Mouse (Mus musculus) kidney, postnatal 14 days (tissue): ENCODE measurements around the gene Zcchc7.
"Not testable (repeated sequence)": the region's sequence is repeated elsewhere in the genome, so short reads cannot be mapped to it uniquely, and the experiment has no call there.

Experiments
- DNase-seq: peaks from one replicate; pipeline ENCODE4 v3.0.0; 2022; ENCODE audit warnings: mixed read lengths

Gene Zcchc7

GRCm38 (mm10) chr4:44755553-44756133, at the start of gene Zcchc7:
TSS of gene Zcchc7 (plus strand) at chr4:44755877.
- DNase-seq, result no peak

DNA sequence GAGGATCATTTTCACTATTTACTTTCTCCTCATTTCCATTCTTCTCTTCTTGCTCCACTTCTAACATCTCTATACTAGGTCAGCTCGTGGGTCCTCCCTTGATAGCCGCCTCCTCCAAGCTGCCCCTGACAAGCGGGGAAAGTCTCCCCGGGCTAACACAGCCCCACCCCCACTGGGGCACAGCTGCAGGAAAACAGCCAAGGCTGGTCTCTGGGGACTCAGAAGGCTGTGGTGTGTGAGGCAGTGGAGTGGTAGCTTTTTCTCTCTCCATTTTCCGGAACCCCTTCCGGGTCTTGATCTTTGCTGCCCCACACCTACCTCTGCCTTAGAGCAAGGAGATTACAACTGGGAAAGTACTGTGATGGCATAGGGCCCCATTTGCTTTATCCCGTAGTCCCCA, 49.7 kb upstream of the Zcchc7 start:
- no peak for DNase-seq

- no peak for DNase-seq
Measured at GRCm38 (mm10) chr4:44706865-44707264, 48.8 kb upstream of the Zcchc7 start.

DNA sequence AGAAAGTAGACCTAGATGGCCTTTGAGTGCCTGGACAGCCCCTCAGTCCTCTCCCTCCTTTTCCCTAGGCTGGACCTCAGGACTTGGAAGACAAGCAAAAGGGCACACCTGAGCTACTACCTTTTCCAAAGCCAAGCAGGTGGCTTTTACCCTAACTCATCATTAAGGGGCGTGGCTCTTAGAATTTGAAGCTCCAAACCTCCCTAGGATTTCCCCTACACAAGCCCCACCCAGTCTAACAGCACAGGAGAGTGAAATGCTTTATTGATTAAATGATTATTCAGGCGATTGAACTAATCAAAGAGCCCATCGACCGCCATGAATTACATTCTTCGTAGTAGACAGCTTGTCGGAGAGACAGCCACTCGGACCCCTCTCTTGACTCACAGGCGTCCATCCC, 47.4 kb upstream of the Zcchc7 start:
- no peak for DNase-seq

DNA sequence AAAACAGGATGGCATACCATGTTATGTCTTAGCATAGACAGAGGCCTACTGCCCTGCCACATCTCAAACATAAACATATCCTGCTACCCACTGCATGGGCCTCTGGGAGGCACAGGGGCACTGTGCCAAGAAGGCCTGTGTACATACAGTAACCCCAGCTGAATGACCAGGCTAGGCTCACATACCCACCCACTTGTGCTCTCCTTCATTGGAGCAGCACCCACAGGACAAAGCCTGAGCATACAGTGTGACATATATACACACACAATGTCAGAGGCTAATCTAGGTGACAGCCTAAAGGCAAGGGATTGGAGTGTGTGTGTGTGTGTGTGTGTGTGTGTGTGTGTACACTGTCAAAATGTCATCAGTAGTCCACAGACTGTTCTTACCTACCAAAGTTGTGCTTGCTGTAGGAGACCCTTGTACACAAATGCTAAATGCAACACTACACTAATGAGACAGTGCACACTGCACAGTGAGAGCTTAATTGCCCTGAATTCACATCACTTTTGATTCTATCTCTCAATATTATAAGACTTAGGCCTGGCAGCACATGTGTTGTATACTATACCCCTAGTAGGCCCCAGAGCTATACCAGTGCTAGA, 46.5 kb upstream of the Zcchc7 start:
- no peak for DNase-seq

GRCm38 (mm10) chr4:44709740-44710700, 45.7 kb upstream of the Zcchc7 start, which contains the start of gene Pax5:
TSS of gene Pax5 (minus strand) at chr4:44710487.
- DNase-seq, result no peak

DNA sequence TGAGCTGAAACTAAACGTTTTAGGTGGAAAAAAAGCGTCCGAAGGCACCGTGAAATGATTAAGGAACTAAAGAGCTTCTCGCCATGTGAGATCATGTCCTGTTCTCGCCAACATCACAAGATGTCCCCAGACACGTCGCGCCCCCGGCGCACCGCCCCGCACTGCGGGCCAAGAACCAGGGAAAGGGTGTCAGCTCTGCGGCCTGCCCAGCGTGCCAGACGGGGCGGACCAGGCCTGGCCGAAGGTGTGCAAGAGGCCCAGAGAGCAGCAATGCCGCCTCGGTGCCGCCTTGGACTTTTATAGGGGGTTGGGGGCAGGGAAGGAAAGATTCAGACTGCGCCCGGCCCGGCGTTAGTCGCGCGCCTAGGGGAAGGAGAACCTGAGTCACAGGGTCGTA, 45.0 kb upstream of the Zcchc7 start:
- DNase-seq, result no peak

GRCm38 (mm10) chr4:44711136-44711900, 44.4 kb upstream of the Zcchc7 start:
- DNase-seq, result no peak

GRCm38 (mm10) chr4:44712051-44712700, 43.5 kb upstream of the Zcchc7 start:
- DNase-seq, result no peak

DNA sequence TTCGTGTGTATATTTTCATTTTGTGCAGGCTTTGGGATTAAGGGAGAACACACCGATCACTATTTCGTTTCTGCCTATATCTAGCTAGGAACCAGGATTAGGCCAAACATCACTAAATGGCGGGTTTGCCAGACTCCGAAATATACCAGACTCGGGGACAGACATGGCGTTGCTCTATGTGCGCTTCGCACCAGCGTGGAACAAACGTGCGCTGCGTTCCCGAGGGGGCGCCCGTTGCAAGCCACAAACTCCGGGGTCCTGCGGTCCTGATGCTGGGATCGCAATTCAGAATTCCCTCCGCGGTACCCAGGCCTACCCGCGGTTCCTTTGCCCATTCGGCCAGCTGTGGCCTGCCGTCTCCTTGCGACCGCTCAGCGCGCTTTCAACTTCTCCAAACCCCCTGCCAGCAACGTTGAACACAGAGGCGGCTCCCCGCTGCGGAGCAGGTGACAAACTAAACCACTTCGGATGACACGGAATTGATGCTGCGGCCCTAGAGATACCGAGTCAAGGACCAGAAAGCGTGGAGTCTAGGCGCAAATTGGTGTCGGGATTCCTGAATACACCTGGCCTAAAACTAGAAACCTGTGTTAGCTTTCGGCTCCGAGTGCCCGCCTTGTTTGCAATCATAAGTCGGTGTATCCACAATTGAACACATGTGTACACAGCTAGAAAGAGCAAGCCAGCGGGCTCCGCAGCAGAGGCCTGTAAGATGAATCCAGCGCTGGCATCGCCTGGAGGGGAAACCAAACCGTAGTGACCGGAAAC, 42.7 kb upstream of the Zcchc7 start:
- no peak for DNase-seq

DNA sequence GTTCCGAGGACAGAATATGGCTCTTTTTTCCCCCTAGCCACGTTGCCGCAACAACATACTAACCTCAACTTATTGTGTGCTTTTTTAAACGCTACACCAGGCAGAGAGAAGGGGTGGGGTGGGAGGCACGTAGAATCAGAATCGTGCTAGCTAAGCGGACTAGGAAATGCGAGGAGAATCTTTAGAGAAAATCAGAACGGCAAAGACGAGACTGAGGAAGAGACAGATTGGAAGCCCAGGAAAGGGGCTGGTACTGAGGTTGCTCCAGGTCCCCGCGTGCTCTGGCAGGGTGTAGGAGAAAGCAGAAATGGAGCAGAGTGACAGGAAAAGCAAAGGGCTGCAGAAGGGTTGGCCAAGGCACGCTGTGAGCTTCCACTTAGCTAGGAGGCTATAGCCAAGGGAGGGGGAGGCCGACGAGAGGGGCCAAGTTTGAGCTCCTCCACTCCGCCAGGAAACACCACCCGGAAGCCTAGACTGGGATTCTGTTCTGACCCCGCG, 42.1 kb upstream of the Zcchc7 start:
- no peak for DNase-seq

GRCm38 (mm10) chr4:44714111-44714621, 41.5 kb upstream of the Zcchc7 start:
- no peak for DNase-seq

GRCm38 (mm10) chr4:44715621-44716160, 40.0 kb upstream of the Zcchc7 start:
- no peak for DNase-seq

DNA sequence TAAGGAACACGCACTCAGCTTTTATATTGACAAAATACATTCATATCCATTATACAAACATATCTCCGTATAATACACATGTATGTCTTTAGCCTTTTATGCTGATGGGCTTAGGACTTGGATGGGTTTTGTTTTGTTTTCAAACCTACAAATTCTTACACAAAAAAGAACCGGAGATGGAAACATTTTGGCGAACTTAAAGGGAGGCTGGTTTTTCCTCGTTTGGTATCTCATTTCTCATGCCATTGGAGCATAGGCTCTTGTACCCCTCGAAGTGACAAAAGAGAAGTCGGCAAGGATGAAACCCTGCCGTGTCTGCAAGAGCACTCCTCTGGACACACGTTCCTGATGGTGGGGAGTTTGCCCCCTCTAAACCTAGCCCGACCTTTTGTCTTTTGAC, 39.3 kb upstream of the Zcchc7 start:
- DNase-seq, result no peak

- no peak for DNase-seq
Measured at GRCm38 (mm10) chr4:44717676-44718075, 38.0 kb upstream of the Zcchc7 start.

GRCm38 (mm10) chr4:44720046-44720445, 35.6 kb upstream of the Zcchc7 start:
- no peak for DNase-seq

DNA sequence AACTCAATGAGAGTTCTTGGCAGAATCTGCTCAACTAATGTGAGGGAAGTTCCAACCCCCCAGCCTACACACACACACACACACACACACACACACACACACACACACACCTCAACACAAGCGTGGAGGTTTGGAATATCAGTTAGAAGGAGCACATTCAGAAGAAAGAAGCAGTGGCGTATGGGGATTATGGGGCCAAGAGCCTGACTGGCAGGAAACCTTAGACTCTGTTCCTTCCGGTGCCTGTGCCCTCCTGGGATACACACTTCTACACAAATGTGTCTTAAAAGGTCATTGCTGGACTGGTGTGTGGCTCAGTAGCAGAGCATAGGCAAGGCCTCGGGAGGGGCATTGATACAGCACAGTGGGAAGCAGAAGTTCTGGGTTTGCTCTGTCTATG, 34.4 kb upstream of the Zcchc7 start:
- DNase-seq, result no peak

- peak; percentile 24 for DNase-seq
Measured at GRCm38 (mm10) chr4:44740471-44740870, 15.2 kb upstream of the Zcchc7 start.

DNA sequence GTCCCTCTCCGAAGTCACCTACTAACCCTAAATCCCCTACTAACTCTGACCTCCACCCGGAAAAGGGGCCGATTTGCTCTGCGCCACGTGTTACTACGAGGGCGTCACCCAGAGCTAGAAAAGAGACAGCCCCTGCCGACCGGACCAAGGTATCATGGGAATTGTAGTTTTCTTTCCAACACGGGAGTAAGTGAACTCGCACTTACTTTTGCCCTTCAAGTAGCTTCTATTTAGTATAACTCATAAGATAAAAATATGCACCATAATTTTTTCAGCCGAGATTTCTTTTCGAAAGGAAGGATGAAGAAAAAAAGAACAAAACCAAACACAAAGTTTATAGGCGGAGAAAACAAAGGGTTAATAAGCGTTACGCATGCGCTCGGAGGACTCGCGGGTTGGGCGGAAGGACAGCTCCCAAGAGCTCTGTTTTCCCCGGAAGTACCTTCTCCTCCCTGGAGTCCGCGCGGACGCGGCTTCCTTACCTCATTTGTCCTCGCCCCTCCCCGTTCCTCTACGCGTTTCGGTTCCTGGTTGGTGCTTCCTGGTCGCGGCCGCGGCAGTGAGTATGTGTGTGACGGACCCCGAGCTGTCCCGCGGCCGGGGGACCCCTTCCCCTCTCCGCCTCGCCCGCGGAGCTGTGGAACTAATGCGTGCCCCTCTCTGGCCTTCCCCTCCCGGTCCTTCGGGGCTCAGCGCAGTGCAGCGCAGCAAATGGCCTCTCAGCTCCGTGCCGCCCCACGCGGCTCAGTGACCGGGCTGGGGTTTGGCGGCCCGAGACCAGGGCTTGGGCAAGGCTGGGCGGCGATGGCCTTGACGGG, 666 bp downstream of the Zcchc7 start:
- peak; percentile 95 for DNase-seq

GRCm38 (mm10) chr4:44757131-44757530, 1.5 kb downstream of the Zcchc7 start:
- not testable (repeated sequence) for DNase-seq
